ENCODE assay signal across 11 mouse cellular contexts in genomic region chr3:149112878-149113277, GRCm38 (mm10).
"Had no signal": no experiment of that assay in that cellular context is flagged by ENCODE, and none has a peak within 500 bp of the region (broad histone marks: within the 10 kb centered on the region; RNA-seq: fewer than 3 reads in every experiment).

No protein-coding gene starts in this region.

- H3K27ac ChIP-seq: limb, embryonic 15.5 days; liver, embryonic 12.5 days; macrophage; midbrain, embryonic 13.5 days had no signal

- ATAC-seq: midbrain, embryonic 13.5 days had no signal

- H3K27me3 ChIP-seq: limb, embryonic 15.5 days; midbrain, embryonic 13.5 days; stomach, embryonic 15.5 days had no signal

- DNase-seq: kidney, adult 2 months; kidney, postnatal 25 days; layer of hippocampus, adult 9-11 months; layer of hippocampus, postnatal 36 days; right cerebral cortex, postnatal 14 days; thymus, postnatal 4 days had no signal

- H3K36me3 ChIP-seq: limb, embryonic 15.5 days; liver, embryonic 12.5 days; midbrain, embryonic 13.5 days; stomach, embryonic 15.5 days had no signal

- H3K9ac ChIP-seq: limb, embryonic 15.5 days; liver, embryonic 12.5 days; midbrain, embryonic 13.5 days; stomach, embryonic 15.5 days had no signal

- H3K9me3 ChIP-seq: limb, embryonic 15.5 days; liver, embryonic 12.5 days; midbrain, embryonic 13.5 days; stomach, embryonic 15.5 days had no signal

- H3K4me3 ChIP-seq: limb, embryonic 15.5 days; liver, embryonic 12.5 days; midbrain, embryonic 13.5 days; stomach, embryonic 15.5 days had no signal

- H3K4me2 ChIP-seq: limb, embryonic 15.5 days; liver, embryonic 12.5 days; midbrain, embryonic 13.5 days had no signal

- H3K4me1 ChIP-seq: midbrain, embryonic 13.5 days had no signal
